Mouse (Mus musculus): ENCODE measurements around the gene Taf3.

Gene Taf3

GRCm38 (mm10) chr2:10048461-10048860, at the start of gene Taf3:
Gene Taf3 (minus strand): TSS chr2:10048596.
- DNase-seq (ENCODE audit: extremely low spot score, low read depth, low spot score), result peak; percentile 47

DNA sequence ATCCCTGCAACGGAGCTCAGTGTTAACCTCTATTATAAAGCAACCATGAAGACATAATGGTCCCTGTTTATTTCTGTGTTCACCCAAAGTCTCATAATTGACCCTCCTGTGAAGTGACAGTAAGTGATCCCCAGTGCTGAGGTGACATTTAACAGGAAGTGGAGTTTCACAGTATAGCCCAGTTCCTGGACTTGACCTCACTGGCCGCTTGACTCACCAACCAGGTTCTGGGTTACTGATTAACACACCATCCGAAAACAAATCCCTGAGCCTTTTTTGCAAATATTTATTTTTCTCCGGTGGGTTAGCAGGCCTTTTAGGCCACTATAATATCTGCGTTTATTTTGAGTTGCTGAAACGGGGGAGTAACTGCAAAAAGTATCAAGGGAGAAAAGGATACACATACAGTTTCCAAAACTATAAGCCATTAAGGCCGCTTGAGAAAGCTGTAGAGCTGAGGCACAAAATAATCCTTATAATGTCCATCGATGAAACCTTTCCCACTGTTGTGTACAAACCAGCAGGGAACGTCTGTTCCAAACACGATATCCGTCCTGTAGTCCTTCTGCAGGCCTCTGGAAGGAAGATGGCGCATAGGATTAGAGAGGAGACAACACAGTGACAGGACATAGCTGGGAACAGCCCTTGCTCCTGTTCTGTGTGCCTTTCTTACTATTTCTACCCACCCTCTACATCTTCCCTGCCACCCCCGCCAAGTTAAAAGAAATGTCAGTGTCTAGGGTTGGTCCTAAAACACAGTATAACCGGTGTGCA, 46.1 kb upstream of the Taf3 start:
- DNase-seq (ENCODE audit: extremely low spot score, low read depth, low spot score), result no peak

- DNase-seq (ENCODE audit: extremely low spot score, low read depth, low spot score), result no peak
These were observed 39.0 kb upstream of the Taf3 start for GRCm38 (mm10) chr2:10087256-10087850.

DNA sequence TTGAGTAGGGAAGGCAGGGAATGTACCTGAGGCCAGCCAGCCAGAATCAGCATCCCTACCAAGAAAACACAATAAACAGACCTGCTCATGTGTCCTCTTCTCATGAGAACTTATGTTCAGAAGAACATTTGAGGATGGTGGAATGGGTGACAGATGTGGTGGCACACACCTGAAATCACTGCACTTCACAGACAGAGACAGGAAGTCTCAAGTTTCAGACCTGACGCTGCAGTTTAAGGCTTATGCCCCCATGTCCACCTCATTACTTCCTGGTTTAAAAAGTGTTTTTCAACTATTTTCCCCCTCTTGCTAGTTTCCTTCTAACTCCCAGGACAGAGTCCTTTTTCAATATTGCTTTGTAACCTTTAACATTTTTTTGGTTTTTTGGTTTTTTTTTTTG, 34.3 kb upstream of the Taf3 start:
- DNase-seq (ENCODE audit: extremely low spot score, low read depth, low spot score), result no peak

- DNase-seq (ENCODE audit: extremely low spot score, low read depth, low spot score), result no peak
These were observed 33.2 kb upstream of the Taf3 start for GRCm38 (mm10) chr2:10081453-10082080.

DNA sequence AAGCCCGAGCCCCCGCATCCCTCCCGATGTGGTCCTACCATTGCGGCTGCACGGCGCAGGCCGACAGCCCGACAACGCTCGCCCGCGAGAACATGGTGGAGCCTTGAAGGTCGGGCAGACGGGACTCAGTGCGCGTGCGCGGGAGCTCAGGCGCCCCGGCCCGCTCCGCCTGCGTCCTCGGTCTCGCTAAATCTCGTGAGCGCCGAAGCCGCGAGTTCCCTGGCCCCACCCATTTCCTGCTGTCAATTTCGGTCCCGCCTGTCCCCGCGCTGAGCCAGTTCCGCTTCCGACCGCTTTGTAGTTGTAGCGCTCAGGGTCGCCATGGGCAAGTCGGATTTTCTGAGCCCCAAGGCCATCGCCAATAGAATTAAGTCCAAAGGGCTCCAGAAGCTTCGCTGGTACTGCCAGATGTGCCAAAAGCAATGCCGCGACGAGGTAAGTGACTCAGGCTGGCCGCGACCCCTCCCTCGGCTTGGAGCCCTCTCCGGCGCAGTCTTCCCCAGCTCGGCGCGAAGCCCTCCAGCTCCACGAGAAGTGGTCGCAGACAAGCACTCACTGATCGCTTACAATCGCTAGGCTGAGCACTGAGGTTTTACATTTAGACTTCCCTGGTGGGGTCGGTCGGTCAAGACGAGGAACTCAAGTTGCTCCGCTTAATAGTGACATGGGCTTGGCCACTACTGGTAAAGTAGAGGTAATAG, 32.1 kb upstream of the Taf3 start, which contains the start of the genes Atp5c1 and Kin:
TSS of gene Atp5c1 (minus strand) at position 201 of the 701 bp plus-strand sequence.
TSS of gene Kin (plus strand) at position 284 of the 701 bp plus-strand sequence.
- DNase-seq (ENCODE audit: extremely low spot score, low read depth, low spot score), result peak; percentile 83

DNA sequence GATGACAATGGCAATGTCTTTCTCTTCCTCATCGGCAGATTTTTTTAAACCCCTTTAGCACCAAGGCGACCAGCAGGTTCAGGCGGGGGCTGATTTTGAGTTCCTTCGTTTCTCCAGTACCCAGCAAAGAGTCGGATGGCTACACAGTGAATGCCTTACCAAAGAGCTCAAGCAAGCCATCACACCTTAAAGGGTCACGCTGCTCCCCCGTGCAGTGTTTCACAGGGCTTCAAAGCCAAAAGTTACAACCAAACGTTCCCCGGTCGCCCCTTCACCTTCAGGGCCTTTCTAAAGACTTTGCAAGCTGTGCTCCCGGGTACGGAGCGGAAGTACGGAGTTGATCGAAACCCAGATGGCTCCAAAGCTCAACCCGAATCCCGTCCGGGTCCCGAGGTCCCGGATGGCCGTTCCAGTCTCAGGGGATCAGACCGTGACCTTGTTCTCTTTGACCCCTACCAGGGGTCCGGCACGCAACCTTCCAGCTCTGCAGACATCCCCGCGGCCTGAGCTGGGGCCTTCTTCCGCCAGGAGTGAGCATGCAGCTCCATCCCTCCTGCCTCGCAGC, 31.4 kb upstream of the Taf3 start:
- DNase-seq (ENCODE audit: extremely low spot score, low read depth, low spot score), result peak; percentile 5

DNA sequence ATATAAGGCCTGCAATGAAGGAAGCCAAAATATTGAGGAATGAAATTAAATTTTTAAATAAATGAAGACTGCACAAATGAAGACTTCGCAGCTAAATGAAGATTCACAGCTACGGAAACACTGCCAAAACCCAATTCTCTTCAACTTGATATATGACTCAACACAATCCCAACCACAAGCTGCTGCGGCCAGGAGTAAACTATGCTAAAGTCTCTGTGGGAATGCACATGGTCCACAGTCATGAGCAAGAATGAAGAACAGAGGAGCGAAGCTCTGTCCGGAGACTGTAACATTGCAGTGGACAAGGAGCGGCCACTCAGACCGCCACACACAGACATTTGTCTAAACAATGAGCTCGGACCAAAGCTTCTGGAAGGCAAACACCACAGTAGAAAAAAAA, 28.3 kb upstream of the Taf3 start:
- DNase-seq (ENCODE audit: extremely low spot score, low read depth, low spot score), result no peak

- DNase-seq (ENCODE audit: extremely low spot score, low read depth, low spot score), result no peak
These were observed 26.1 kb upstream of the Taf3 start for GRCm38 (mm10) chr2:10074470-10074869.

- no peak for DNase-seq (ENCODE audit: extremely low spot score, low read depth, low spot score)
These were observed 23.4 kb upstream of the Taf3 start for GRCm38 (mm10) chr2:10071751-10072150.

DNA sequence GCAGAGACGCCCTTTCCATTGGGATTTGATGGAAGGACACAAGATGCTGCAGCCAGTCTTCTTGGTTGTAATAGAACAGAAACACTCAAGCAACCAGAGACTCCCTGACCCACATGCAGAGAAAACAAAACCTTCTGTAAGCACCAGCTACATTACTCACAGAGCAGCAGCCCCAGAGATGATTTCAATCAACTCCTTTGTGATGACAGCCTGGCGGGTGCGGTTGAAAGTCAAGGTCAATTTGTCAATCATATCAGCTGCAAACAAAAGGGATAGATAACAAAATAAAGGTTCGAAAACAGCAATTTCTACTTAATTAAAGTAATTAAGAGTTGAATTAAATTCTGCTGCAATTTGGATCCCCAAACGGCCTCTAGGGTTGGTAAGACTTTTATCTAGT, 10.4 kb upstream of the Taf3 start:
- no peak for DNase-seq (ENCODE audit: extremely low spot score, low read depth, low spot score)

DNA sequence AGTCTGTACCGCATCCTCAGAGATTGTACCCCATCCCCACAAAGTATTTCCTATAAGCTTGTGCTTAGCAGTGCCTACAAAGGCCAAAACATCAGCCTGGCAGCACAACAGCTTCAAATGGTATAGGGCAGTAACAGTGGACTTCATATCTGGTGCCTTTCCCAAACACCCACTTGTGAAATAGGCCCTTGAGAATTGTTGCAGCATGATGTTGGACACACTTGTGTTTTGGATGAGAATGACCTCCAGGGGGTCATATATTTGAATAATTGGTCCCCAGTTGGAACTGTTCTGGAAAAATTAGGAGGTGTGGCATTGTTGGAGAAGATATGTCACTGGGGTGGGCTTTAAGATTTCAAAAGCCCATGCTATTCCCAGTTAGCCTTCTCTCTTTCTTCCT, 3.6 kb upstream of the Taf3 start:
- DNase-seq (ENCODE audit: extremely low spot score, low read depth, low spot score), result no peak

- DNase-seq (ENCODE audit: extremely low spot score, low read depth, low spot score), result no peak
These were observed 2.5 kb upstream of the Taf3 start for GRCm38 (mm10) chr2:10050878-10051277.

GRCm38 (mm10) chr2:10049456-10049855, 1.1 kb upstream of the Taf3 start:
- no peak for DNase-seq (ENCODE audit: extremely low spot score, low read depth, low spot score)

DNA sequence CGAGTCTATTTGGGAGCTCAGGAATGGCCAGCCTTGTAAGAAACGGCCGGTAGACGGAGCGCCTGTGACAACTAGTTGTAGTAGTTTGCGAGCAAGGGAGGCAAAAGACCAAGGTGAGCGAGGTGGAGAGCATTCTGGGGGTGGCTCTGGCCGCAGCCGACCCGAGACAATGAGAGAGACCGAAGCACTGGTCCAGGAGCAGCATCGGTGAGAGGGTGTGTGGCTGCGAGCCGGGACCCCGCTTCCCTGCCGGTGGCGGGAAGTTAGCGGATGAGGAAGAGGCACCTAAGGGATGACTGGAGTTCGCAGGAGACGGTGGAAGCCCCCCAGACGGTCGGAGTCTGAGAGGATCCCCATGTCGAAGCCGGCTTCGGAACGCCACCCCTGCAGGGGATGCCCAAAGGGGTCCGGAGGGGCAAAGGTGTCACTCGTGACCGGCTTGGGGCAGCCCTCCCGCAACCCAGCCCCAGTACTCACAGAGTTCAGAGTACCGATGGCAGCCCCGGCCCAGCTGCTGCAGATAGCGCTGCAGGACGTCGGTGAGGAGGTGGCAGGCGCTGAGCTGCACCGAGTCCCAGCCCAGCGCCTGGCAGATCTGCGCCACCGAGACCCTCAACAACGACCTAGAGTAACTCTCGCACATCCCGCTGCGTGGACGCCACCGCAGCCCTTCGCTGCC, 499 bp downstream of the Taf3 start:
- DNase-seq (ENCODE audit: extremely low spot score, low read depth, low spot score), result no peak

- no peak for DNase-seq (ENCODE audit: extremely low spot score, low read depth, low spot score)
These were observed 13.4 kb downstream of the Taf3 start for GRCm38 (mm10) chr2:10034976-10035375.

GRCm38 (mm10) chr2:10033684-10034083, 14.7 kb downstream of the Taf3 start:
- no peak for DNase-seq (ENCODE audit: extremely low spot score, low read depth, low spot score)

DNA sequence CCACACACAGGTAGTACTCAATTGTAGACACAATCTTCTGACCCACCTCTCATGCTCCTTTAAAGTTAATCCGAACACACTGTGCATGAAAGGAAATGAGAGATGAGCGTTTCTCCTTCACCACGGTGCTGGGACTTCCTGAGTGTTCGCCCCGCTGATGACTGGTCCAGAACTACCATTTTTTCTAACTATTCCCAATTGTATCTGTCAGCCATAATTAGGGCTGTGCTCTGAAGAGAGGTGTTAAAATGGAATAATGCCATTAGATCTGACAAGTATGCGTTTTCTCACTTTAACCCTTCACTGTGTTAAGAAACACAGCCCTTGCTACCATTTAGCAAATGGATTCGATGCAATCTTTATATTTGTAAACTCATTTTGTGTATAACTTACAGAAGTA, 18.6 kb downstream of the Taf3 start:
- DNase-seq (ENCODE audit: extremely low spot score, low read depth, low spot score), result no peak

- no peak for DNase-seq (ENCODE audit: extremely low spot score, low read depth, low spot score)
These were observed 24.1 kb downstream of the Taf3 start for GRCm38 (mm10) chr2:10024264-10024663.

- no peak for DNase-seq (ENCODE audit: extremely low spot score, low read depth, low spot score)
These were observed 27.1 kb downstream of the Taf3 start for GRCm38 (mm10) chr2:10021296-10021695.

Measured in hindlimb bud, embryonic 11.5 days (tissue).